Mouse (Mus musculus): ENCODE measurements at regions not wholly inside any gene's neighbourhood (a gene's known extent, or its start where the extent isn't known, plus 50 kb on each side); places are given as distances from the start of the nearest gene placed in this dataset.
"Not testable (repeated sequence)": the region's sequence is repeated elsewhere in the genome, so short reads cannot be mapped to it uniquely, and the experiment has no call there.

DNA sequence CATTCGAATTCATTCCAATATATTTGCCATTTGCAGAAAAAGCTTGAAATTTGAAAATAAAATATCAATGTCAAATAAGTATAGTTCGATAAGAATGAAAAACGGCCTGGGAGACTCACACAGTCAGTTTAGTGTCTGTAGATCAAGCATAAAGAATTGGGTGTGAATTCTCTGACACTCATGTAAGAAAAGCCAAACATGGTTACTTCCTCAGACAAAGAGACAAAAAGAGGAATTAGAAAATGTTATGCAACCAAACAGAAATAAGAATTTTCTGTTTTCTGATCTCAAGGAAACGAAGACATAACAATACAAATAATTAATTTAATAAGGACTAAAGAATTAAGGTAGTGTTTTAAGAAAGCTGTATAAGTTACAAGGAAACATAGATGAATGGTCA lies 113.7 kb upstream of the Egfr start:
- DNase-seq (ENCODE audit: low read depth, low spot score) = no peak

GRCm38 (mm10) chr11:16649599-16649998 lies 102.4 kb upstream of the Egfr start:
- no peak for DNase-seq (ENCODE audit: low read depth, low spot score)

DNA sequence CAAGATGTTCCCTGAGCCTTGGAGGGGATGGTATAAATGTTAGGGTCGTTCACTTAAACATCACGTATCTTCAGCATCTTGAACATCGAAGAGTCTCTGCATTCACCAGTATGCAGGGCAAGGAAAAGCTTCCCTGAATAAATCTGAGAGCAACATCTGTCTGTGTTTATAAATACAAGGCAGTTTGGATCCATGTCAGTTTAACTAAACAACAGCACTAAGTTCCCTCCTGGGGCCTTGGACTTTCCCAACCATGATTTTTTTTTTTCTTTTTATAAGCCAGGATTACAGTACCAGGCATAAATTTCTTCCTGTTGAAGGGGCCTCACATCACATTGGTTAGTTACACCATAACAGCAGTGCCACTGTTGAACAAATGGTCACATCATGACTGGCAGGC lies 88.2 kb upstream of the Egfr start:
- peak; percentile 28 for DNase-seq (ENCODE audit: low read depth, low spot score)

- peak; percentile 15 for DNase-seq (ENCODE audit: low read depth, low spot score)
These were observed 82.4 kb upstream of the Egfr start for GRCm38 (mm10) chr11:16669453-16670251.

DNA sequence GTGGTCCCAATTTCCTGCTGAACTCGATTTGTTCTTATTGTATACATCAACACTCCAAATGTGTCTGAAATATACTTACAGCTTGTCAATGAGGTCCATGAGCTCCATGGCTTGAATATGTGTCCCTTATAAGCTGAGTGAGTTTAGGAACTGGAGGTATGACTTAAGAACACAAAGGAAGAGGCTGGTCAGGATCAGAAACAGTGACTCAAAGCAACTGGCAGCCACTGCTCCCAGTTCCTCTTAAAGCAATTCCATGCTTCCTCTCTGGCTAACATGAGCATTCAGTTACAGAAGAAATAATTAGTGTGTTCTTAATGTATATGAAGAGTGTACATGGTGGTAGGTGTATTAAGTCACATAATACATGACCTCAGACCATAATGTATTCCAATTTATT lies 81.7 kb upstream of the Egfr start:
- no peak for DNase-seq (ENCODE audit: low read depth, low spot score)

DNA sequence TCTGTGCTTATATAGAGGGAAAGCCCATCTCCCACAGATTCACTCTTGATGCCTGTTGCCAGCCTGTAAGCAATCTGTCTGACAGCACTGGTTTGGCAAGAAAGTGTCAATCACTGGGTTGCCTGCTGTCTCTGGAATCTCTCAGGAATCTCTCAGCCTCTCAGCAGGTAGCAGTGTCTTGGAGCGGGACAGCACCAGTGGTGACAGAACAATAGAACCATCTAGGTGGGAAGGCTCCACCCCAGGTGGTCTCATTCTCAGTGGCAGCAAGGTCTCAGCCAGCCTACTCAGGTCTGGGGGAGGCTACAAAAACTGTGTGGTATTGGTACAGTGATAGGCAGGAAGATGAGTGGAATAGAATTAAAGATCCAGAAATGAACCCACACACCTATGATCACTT lies 76.1 kb upstream of the Egfr start:
- DNase-seq (ENCODE audit: low read depth, low spot score) = not testable (repeated sequence)

DNA sequence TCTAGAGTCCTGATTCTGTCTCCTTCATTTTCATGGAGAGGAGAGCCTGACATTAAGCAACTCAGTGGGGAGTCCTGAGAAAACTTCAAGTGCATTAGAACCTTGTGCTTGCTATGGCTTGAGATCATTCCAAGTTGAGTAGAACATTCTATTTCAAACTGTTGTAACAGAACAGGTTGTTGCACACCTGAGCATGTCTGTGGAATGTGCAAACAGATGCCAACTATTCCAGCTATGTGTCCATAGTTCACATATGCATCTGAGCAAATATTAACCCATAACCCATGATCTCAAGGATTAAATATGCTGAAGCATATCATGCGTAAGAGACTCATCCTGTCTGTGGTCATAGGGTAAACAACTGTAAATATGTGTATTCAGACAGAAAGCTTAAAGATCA lies 68.5 kb upstream of the Egfr start:
- no peak for DNase-seq (ENCODE audit: low read depth, low spot score)

DNA sequence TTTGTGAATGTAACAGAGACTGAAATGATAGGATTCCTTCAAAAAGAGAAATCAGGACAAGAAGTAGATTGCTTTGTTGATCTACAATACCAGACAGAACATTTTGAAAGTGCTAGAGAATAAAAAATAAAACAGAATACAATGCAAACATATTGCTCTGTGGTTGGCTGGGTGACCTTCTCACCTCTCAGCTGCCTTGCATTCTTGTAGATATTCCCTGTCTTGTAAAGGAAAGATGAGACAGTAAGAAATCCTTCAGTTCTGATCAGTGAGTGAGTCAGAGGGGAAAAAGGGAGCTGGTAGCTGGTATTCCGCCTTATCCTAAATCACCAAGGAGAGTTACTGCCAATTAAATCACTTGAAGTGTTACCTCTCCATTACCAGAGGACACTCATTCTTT lies 56.4 kb upstream of the Egfr start:
- no peak for DNase-seq (ENCODE audit: low read depth, low spot score)

GRCm38 (mm10) chr11:16696787-16697186 lies 55.2 kb upstream of the Egfr start:
- DNase-seq (ENCODE audit: low read depth, low spot score) = no peak

GRCm38 (mm10) chr11:16701826-16702225 lies 50.2 kb upstream of the Egfr start:
- DNase-seq (ENCODE audit: low read depth, low spot score) = no peak

Measured in skeletal muscle tissue, adult 2 months (tissue).